Mouse (Mus musculus) embryonic facial prominence, embryonic 15.5 days (tissue): Measurements from ENCODE around the gene Apoc4. TPM values are rescaled to one million over a fixed set of nuclear protein-coding genes. Genes with fewer than 3 reads are reported as not detected.
"Not testable (repeated sequence)": the region's sequence is repeated elsewhere in the genome, so short reads cannot be mapped to it uniquely, and the experiment has no call there.

Source experiments
- ATAC-seq: fragments of 200-750 bp; cut with Nextera tagmentation; 2 replicates; pipeline ENCODE4 v1.8.0; 2017; ENCODE audit warnings: low read depth, moderate TSS enrichment; ENCODE audit not compliant: insufficient number of reproducible peaks, low FRiP score, low TSS enrichment
- H3K27ac ChIP-seq: fragments of 300-500 bp; sonication (generic); replicated peaks from 2 replicates; pipeline ENCODE4 v1.5.1; 2015; ENCODE audit warnings: mild to moderate bottlenecking, inconsistent platforms
- H3K27me3 ChIP-seq: fragments of 300-500 bp; sonication (generic); 2 replicates; pipeline ENCODE4 v1.6.1; 2015; ENCODE audit warnings: inconsistent platforms
- H3K36me3 ChIP-seq: fragments of 300-500 bp; sonication (generic); 2 replicates; pipeline ENCODE4 v1.6.1; 2015; ENCODE audit warnings: mild to moderate bottlenecking, inconsistent platforms
- H3K4me1 ChIP-seq: fragments of 300-500 bp; sonication (generic); 2 replicates; pipeline ENCODE4 v1.6.1; 2015; ENCODE audit warnings: inconsistent platforms
- H3K4me2 ChIP-seq: fragments of 300-500 bp; sonication (generic); replicated peaks from 2 replicates; pipeline ENCODE4 v1.6.1; 2015; ENCODE audit warnings: mild to moderate bottlenecking, inconsistent platforms
- H3K4me3 ChIP-seq: fragments of 300-500 bp; sonication (generic); replicated peaks from 2 replicates; pipeline ENCODE4 v1.5.1; 2015; ENCODE audit warnings: mild to moderate bottlenecking, inconsistent platforms
- H3K9ac ChIP-seq: fragments of 300-500 bp; sonication (generic); 2 replicates; pipeline ENCODE4 v1.6.1; 2015; ENCODE audit warnings: inconsistent platforms
- H3K9me3 ChIP-seq: fragments of 300-500 bp; sonication (generic); replicated peaks from 2 replicates; pipeline ENCODE4 v1.6.1; 2016; ENCODE audit warnings: inconsistent platforms
- WGBS: fragments of 180-500 bp; shearing (Covaris S2); methylation state at CpG from one replicate; pipeline ENCODE4 v1.1.7; 2015; 5-methylcytosine and 5-hydroxymethylcytosine counted together
- polyA plus RNA-seq: library from polyadenylated mRNA; unstranded; fragments of >200 nt; fragmentation: Nextera tagmentation; extraction: Ambion mirVana; gene quantifications from 2 replicates; pipeline ENCODE4 v1.2.1, GENCODE M21; 2015

Apoc4 gene
- polyA plus RNA-seq, 1 experiment from 2014 or later: 0.16 TPM

- H3K4me2 ChIP-seq: no peak overlapping the region
- 72% methylated on average over 4 of the region's 4 CpGs for WGBS
- ATAC-seq: no peak
- no peak overlapping the region for H3K4me3 ChIP-seq
- H3K27ac ChIP-seq: no peak overlapping the region
- H3K36me3 ChIP-seq: no peaks in the 10 kb centered on the region
- H3K9me3 ChIP-seq: no peaks in the 10 kb centered on the region
- peaks cover 20% of the 10 kb centered on the region; the same call in 1 of the 2 replicates for H3K4me1 ChIP-seq
- no peak overlapping the region for H3K9ac ChIP-seq
- H3K27me3 ChIP-seq: no peaks in the 10 kb centered on the region
Observed at GRCm38 (mm10) chr7:19690845-19691244, 9.6 kb upstream of the Apoc4 start.

GRCm38 (mm10) chr7:19688611-19689010 lies 7.3 kb upstream of the Apoc4 start:
- WGBS: 87% methylated on average over 2 of the region's 2 CpGs
- H3K27me3 ChIP-seq: no peaks in the 10 kb centered on the region

GRCm38 (mm10) chr7:19688101-19688500 lies 6.8 kb upstream of the Apoc4 start:
- no peaks in the 10 kb centered on the region for H3K9me3 ChIP-seq
- H3K4me2 ChIP-seq: no peak overlapping the region
- H3K4me1 ChIP-seq: peaks cover 15% of the 10 kb centered on the region
- no peak overlapping the region for H3K4me3 ChIP-seq
- 93% methylated on average over 10 of the region's 10 CpGs for WGBS
- no peak for ATAC-seq
- H3K9ac ChIP-seq: no peak overlapping the region
- no peaks in the 10 kb centered on the region for H3K36me3 ChIP-seq
- H3K27ac ChIP-seq: no peak overlapping the region
- H3K27me3 ChIP-seq: no peaks in the 10 kb centered on the region

More at GRCm38 (mm10) chr7:19688611-19689010, 7.3 kb upstream of the Apoc4 start:
- Histone ChIP-seq H3K36me3 (no peaks in the 10 kb centered on the region), H3K9ac (no peak overlapping the region), H3K4me3 (no peak overlapping the region), H3K27ac (no peak overlapping the region), H3K4me2 (no peak overlapping the region), H3K4me1 (peaks cover 15% of the 10 kb centered on the region; the same call in 1 of the 2 replicates), H3K9me3 (no peaks in the 10 kb centered on the region)
- no peak for ATAC-seq

GRCm38 (mm10) chr7:19686927-19687583 lies 5.8 kb upstream of the Apoc4 start:
- not testable (repeated sequence) for H3K9me3 ChIP-seq, H3K27me3 ChIP-seq, H3K9ac ChIP-seq, H3K4me3 ChIP-seq, H3K27ac ChIP-seq, H3K4me1 ChIP-seq, H3K36me3 ChIP-seq, ATAC-seq, H3K4me2 ChIP-seq
- 47% methylated on average over 8 of the region's 8 CpGs for WGBS

- peaks cover 7% of the 10 kb centered on the region for H3K4me1 ChIP-seq
- no peaks in the 10 kb centered on the region for H3K9me3 ChIP-seq
- no peaks in the 10 kb centered on the region for H3K36me3 ChIP-seq
- H3K9ac ChIP-seq: no peak overlapping the region
- H3K4me2 ChIP-seq: no peak overlapping the region
- H3K27me3 ChIP-seq: no peaks in the 10 kb centered on the region
- H3K4me3 ChIP-seq: no peak overlapping the region
- whole genome bisulfite sequencing: 74% methylated on average over 6 of the region's 6 CpGs
- no peak overlapping the region for H3K27ac ChIP-seq
- ATAC-seq: no peak
Observed at GRCm38 (mm10) chr7:19686521-19686920, 5.2 kb upstream of the Apoc4 start.

GRCm38 (mm10) chr7:19685374-19685773 lies 4.1 kb upstream of the Apoc4 start:
- no peaks in the 10 kb centered on the region for H3K9me3 ChIP-seq
- WGBS: 64% methylated on average over 4 of the region's 4 CpGs
- H3K9ac ChIP-seq: no peak overlapping the region
- H3K4me3 ChIP-seq: no peak overlapping the region
- no peaks in the 10 kb centered on the region for H3K27me3 ChIP-seq
- ATAC-seq: no peak
- peaks cover 7% of the 10 kb centered on the region for H3K4me1 ChIP-seq
- no peak overlapping the region for H3K4me2 ChIP-seq
- no peak overlapping the region for H3K27ac ChIP-seq
- H3K36me3 ChIP-seq: no peaks in the 10 kb centered on the region

GRCm38 (mm10) chr7:19683771-19684201 lies 2.5 kb upstream of the Apoc4 start:
- no peak overlapping the region for H3K4me2 ChIP-seq
- H3K9me3 ChIP-seq: no peaks in the 10 kb centered on the region
- H3K4me3 ChIP-seq: no peak overlapping the region
- ATAC-seq: no peak
- H3K4me1 ChIP-seq: peaks cover 7% of the 10 kb centered on the region
- H3K9ac ChIP-seq: no peak overlapping the region
- no peaks in the 10 kb centered on the region for H3K36me3 ChIP-seq
- 61% methylated on average over 6 of the region's 6 CpGs for WGBS
- no peaks in the 10 kb centered on the region for H3K27me3 ChIP-seq
- no peak overlapping the region for H3K27ac ChIP-seq

- 26% methylated on average over 3 of the region's 3 CpGs for WGBS
- Histone ChIP-seq H3K4me1 (peaks cover 7% of the 10 kb centered on the region), H3K36me3 (no peaks in the 10 kb centered on the region), H3K4me2 (no peak overlapping the region), H3K9me3 (no peaks in the 10 kb centered on the region), H3K4me3 (no peak overlapping the region), H3K27me3 (no peaks in the 10 kb centered on the region), H3K9ac (no peak overlapping the region), H3K27ac (no peak overlapping the region)
- ATAC-seq: no peak
Observed at GRCm38 (mm10) chr7:19682979-19683378, 1.7 kb upstream of the Apoc4 start.

- no peak overlapping the region for H3K4me2 ChIP-seq
- peaks cover 3% of the 10 kb centered on the region; the same call in 1 of the 2 replicates for H3K4me1 ChIP-seq
- H3K36me3 ChIP-seq: no peaks in the 10 kb centered on the region
- ATAC-seq: no peak
- no peaks in the 10 kb centered on the region for H3K27me3 ChIP-seq
- no peak overlapping the region for H3K27ac ChIP-seq
- H3K4me3 ChIP-seq: no peak overlapping the region
- 85% methylated on average over 2 of the region's 2 CpGs for WGBS
- H3K9me3 ChIP-seq: no peaks in the 10 kb centered on the region
- H3K9ac ChIP-seq: no peak overlapping the region
Observed at GRCm38 (mm10) chr7:19680702-19681101, 577 bp downstream of the Apoc4 start.

GRCm38 (mm10) chr7:19678901-19679300 lies 2.4 kb downstream of the Apoc4 start:
- no peak for ATAC-seq
- H3K4me3 ChIP-seq: no peak overlapping the region
- no peak overlapping the region for H3K27ac ChIP-seq
- H3K4me2 ChIP-seq: no peak overlapping the region
- 78% methylated on average over 3 of the region's 3 CpGs for WGBS
- no peaks in the 10 kb centered on the region for H3K27me3 ChIP-seq
- H3K4me1 ChIP-seq: peaks cover 3% of the 10 kb centered on the region; the same call in 1 of the 2 replicates
- no peaks in the 10 kb centered on the region for H3K36me3 ChIP-seq
- H3K9me3 ChIP-seq: no peaks in the 10 kb centered on the region
- H3K9ac ChIP-seq: no peak overlapping the region

GRCm38 (mm10) chr7:19677872-19678271 lies 3.4 kb downstream of the Apoc4 start, which contains the start of gene Apoc2:
Apoc2 (minus strand) TSS chr7:19677941.
- H3K27me3 ChIP-seq: no peaks in the 10 kb centered on the region
- no peak within 1 kb of the TSS for H3K4me2 ChIP-seq
- no peaks in the 10 kb centered on the region for H3K9me3 ChIP-seq
- ATAC-seq: no peak
- no peak within 1 kb of the TSS for H3K4me3 ChIP-seq
- no peak within 1 kb of the TSS for H3K27ac ChIP-seq
- H3K9ac ChIP-seq: no peak within 1 kb of the TSS
- no peaks in the 10 kb centered on the region for H3K36me3 ChIP-seq
- 60% methylated on average over 8 of the region's 8 CpGs for WGBS
- H3K4me1 ChIP-seq: no peaks in the 10 kb centered on the region

- Histone ChIP-seq H3K9me3 (no peaks in the 10 kb centered on the region), H3K36me3 (no peaks in the 10 kb centered on the region), H3K4me2 (no peak overlapping the region), H3K27me3 (no peaks in the 10 kb centered on the region), H3K27ac (no peak overlapping the region), H3K4me1 (no peaks in the 10 kb centered on the region), H3K9ac (no peak overlapping the region), H3K4me3 (no peak overlapping the region)
- WGBS: 62% methylated on average over 1 of the region's 1 CpGs
- ATAC-seq: no peak
Observed at GRCm38 (mm10) chr7:19676662-19677061, 4.6 kb downstream of the Apoc4 start.
